Mouse (Mus musculus): Measurements from ENCODE around the gene Tmc8. TPM values are rescaled to one million over a fixed set of nuclear protein-coding genes. Genes with fewer than 3 reads are reported as not detected.

The Tmc8 gene
- polyA plus RNA-seq, 1 experiment = 1.9 TPM

- no peak for DNase-seq (ENCODE audit: low read depth)
- TF ChIP-seq CTCF (IDR thresholded peaks at IDR 0.05; ENCODE audit: borderline replicate concordance, extremely low read depth, insufficient read depth, insufficient read length) = no peak
- TF ChIP-seq POLR2A (IDR thresholded peaks at IDR 0.05; ENCODE audit: borderline replicate concordance, extremely low read depth, insufficient read depth, insufficient read length, poor library complexity, severe bottlenecking) = no peak
These were observed 7.0 kb upstream of the Tmc8 start for GRCm38 (mm10) chr11:117774925-117775324.

GRCm38 (mm10) chr11:117775540-117775939 is 6.3 kb upstream of the Tmc8 start:
- DNase-seq (ENCODE audit: low read depth) = no peak
- no peak for TF ChIP-seq CTCF (IDR thresholded peaks at IDR 0.05; ENCODE audit: borderline replicate concordance, extremely low read depth, insufficient read depth, insufficient read length)
- no peak for TF ChIP-seq POLR2A (IDR thresholded peaks at IDR 0.05; ENCODE audit: borderline replicate concordance, extremely low read depth, insufficient read depth, insufficient read length, poor library complexity, severe bottlenecking)

- no peak for DNase-seq (ENCODE audit: low read depth)
- TF ChIP-seq POLR2A (IDR thresholded peaks at IDR 0.05; ENCODE audit: borderline replicate concordance, extremely low read depth, insufficient read depth, insufficient read length, poor library complexity, severe bottlenecking) = no peak
- TF ChIP-seq CTCF (IDR thresholded peaks at IDR 0.05; ENCODE audit: borderline replicate concordance, extremely low read depth, insufficient read depth, insufficient read length) = no peak
These were observed 5.6 kb upstream of the Tmc8 start for GRCm38 (mm10) chr11:117776085-117776792.

GRCm38 (mm10) chr11:117777111-117777510 is 4.8 kb upstream of the Tmc8 start:
- DNase-seq (ENCODE audit: low read depth) = no peak
- TF ChIP-seq CTCF (IDR thresholded peaks at IDR 0.05; ENCODE audit: borderline replicate concordance, extremely low read depth, insufficient read depth, insufficient read length) (no peak), POLR2A (IDR thresholded peaks at IDR 0.05; ENCODE audit: borderline replicate concordance, extremely low read depth, insufficient read depth, insufficient read length, poor library complexity, severe bottlenecking) (no peak)

- no peak for TF ChIP-seq POLR2A (IDR thresholded peaks at IDR 0.05; ENCODE audit: borderline replicate concordance, extremely low read depth, insufficient read depth, insufficient read length, poor library complexity, severe bottlenecking)
- TF ChIP-seq CTCF (IDR thresholded peaks at IDR 0.05; ENCODE audit: borderline replicate concordance, extremely low read depth, insufficient read depth, insufficient read length) = no peak
- DNase-seq (ENCODE audit: low read depth) = no peak
These were observed 3.8 kb upstream of the Tmc8 start for GRCm38 (mm10) chr11:117778031-117778430.

- TF ChIP-seq POLR2A (IDR thresholded peaks at IDR 0.05; ENCODE audit: borderline replicate concordance, extremely low read depth, insufficient read depth, insufficient read length, poor library complexity, severe bottlenecking) = no peak
- no peak for TF ChIP-seq CTCF (IDR thresholded peaks at IDR 0.05; ENCODE audit: borderline replicate concordance, extremely low read depth, insufficient read depth, insufficient read length)
- DNase-seq (ENCODE audit: low read depth) = no peak
These were observed 2.9 kb upstream of the Tmc8 start for GRCm38 (mm10) chr11:117778851-117779433.

- TF ChIP-seq CTCF (IDR thresholded peaks at IDR 0.05; ENCODE audit: borderline replicate concordance, extremely low read depth, insufficient read depth, insufficient read length) (no peak), POLR2A (IDR thresholded peaks at IDR 0.05; ENCODE audit: borderline replicate concordance, extremely low read depth, insufficient read depth, insufficient read length, poor library complexity, severe bottlenecking) (no peak)
- peak; percentile 80 for DNase-seq (ENCODE audit: low read depth)
These were observed 2.3 kb upstream of the Tmc8 start for GRCm38 (mm10) chr11:117779434-117780198.

- TF ChIP-seq POLR2A (IDR thresholded peaks at IDR 0.05; ENCODE audit: borderline replicate concordance, extremely low read depth, insufficient read depth, insufficient read length, poor library complexity, severe bottlenecking) = no peak
- TF ChIP-seq CTCF (IDR thresholded peaks at IDR 0.05; ENCODE audit: borderline replicate concordance, extremely low read depth, insufficient read depth, insufficient read length) = no peak
- DNase-seq (ENCODE audit: low read depth) = no peak
These were observed 1.7 kb upstream of the Tmc8 start for GRCm38 (mm10) chr11:117780199-117780515.

GRCm38 (mm10) chr11:117780582-117781111 is 1.2 kb upstream of the Tmc8 start:
- no peak for TF ChIP-seq POLR2A (IDR thresholded peaks at IDR 0.05; ENCODE audit: borderline replicate concordance, extremely low read depth, insufficient read depth, insufficient read length, poor library complexity, severe bottlenecking)

GRCm38 (mm10) chr11:117781199-117781821 is 566 bp upstream of the Tmc8 start:
- TF ChIP-seq POLR2A (IDR thresholded peaks at IDR 0.05; ENCODE audit: borderline replicate concordance, extremely low read depth, insufficient read depth, insufficient read length, poor library complexity, severe bottlenecking) (no peak), CTCF (IDR thresholded peaks at IDR 0.05; ENCODE audit: borderline replicate concordance, extremely low read depth, insufficient read depth, insufficient read length) (no peak)
- DNase-seq (ENCODE audit: low read depth) = no peak

More at GRCm38 (mm10) chr11:117780582-117781111, 1.2 kb upstream of the Tmc8 start:
- DNase-seq (ENCODE audit: low read depth) = peak; percentile 56

GRCm38 (mm10) chr11:117782705-117783034 is 794 bp downstream of the Tmc8 start:
- DNase-seq (ENCODE audit: low read depth) = no peak
- TF ChIP-seq POLR2A (IDR thresholded peaks at IDR 0.05; ENCODE audit: borderline replicate concordance, extremely low read depth, insufficient read depth, insufficient read length, poor library complexity, severe bottlenecking) (no peak), CTCF (IDR thresholded peaks at IDR 0.05; ENCODE audit: borderline replicate concordance, extremely low read depth, insufficient read depth, insufficient read length) (no peak)

Data from brain, embryonic 14.5 days (tissue).